Comparison of ENCODE assay signal across 9 mouse cellular contexts in genomic region chr8:11279296-11279826, GRCm38 (mm10). TPM values are rescaled to one million over a fixed set of nuclear protein-coding genes. Genes with fewer than 3 reads are reported as not detected.
DNase-seq lines count a peak whose midpoint lies in the region; ATAC-seq lines count a peak whose summit lies in the region.
"Had no signal": no experiment of that assay in that cellular context is flagged by ENCODE, and none has a peak within 500 bp of the region (broad histone marks: within the 10 kb centered on the region; RNA-seq: fewer than 3 reads in every experiment).

No protein-coding gene starts in this region.

- 0 out of 2 replicates have a peak overlapping the region, but pooled peaks have one; percentile 25 for H3K9ac ChIP-seq in heart, embryonic 14.5 days (ENCODE audit: low read length)
- H3K9ac ChIP-seq: neural tube, embryonic 12.5 days had no signal

- peak overlapping the region; percentile 51 to 81 for H3K27ac ChIP-seq in heart, embryonic 14.5 days (replicated peaks in 1 of 2; ENCODE audit: control insufficient read depth in 1 of 2, insufficient read depth in 1 of 2, low read depth in 2 of 2, low read length in 2 of 2)
- H3K27ac ChIP-seq: neural tube, embryonic 12.5 days had no signal

- H3K36me3 ChIP-seq in heart, embryonic 14.5 days (ENCODE audit: control insufficient read depth, insufficient read depth, low read length): peaks cover 12% of the 10 kb centered on the region; the same call in 1 of the 2 replicates
- H3K36me3 ChIP-seq: neural tube, embryonic 12.5 days had no signal

- 50% methylated on average over 20 of the region's 20 CpGs for WGBS in heart, embryonic 14.5 days

- H3K4me3 ChIP-seq in heart, embryonic 14.5 days (ENCODE audit: control insufficient read depth in 1 of 2, insufficient read depth in 1 of 2, low read depth in 1 of 2, low read length in 2 of 2): no peak overlapping the region
- H3K4me3 ChIP-seq: neural tube, embryonic 12.5 days had no signal

- H3K9me3 ChIP-seq in heart, embryonic 14.5 days (ENCODE audit: control insufficient read depth, low read length): 0 out of 2 replicates have a peak, but pooled peaks cover 4% of the 10 kb centered on the region
- H3K9me3 ChIP-seq: neural tube, embryonic 12.5 days had no signal

- peak overlapping the region; percentile 45 for H3K4me2 ChIP-seq in heart, embryonic 14.5 days (ENCODE audit: low read length)
- H3K4me2 ChIP-seq: neural tube, embryonic 12.5 days had no signal

- ATAC-seq in heart, embryonic 14.5 days (ENCODE audit: insufficient number of reproducible peaks, insufficient read depth, low FRiP score, low read depth): peak; percentile 39
- ATAC-seq in monocyte, adult 5-6 weeks (replicated peaks; ENCODE audit: insufficient number of reproducible peaks, low FRiP score, low TSS enrichment, poor library complexity, severe bottlenecking): no peak
- ATAC-seq in megakaryocyte, adult 5-6 weeks (ENCODE audit: poor library complexity, severe bottlenecking): no peak

- DNase-seq in Muller cell, postnatal 12 days (ENCODE audit: inconsistent ontology term): peak; percentile 79
- peak; percentile 51 for DNase-seq in embryo, embryonic 10 days (ENCODE audit: low spot score)
- DNase-seq in kidney, postnatal 36 days: peak; percentile 91 to 94
- peak; percentile 81 for DNase-seq in retina, postnatal 1 day
- DNase-seq in urinary bladder, postnatal 4 days (ENCODE audit: low spot score in 2 of 2): no peak

- peaks cover 53 to 81% of the 10 kb centered on the region in 2 experiments for H3K4me1 ChIP-seq in heart, embryonic 14.5 days (ENCODE audit: control insufficient read depth in 2 of 2, insufficient read depth in 2 of 2, low read length in 2 of 2)

- H3K27me3 ChIP-seq in heart, embryonic 14.5 days (ENCODE audit: control insufficient read depth, insufficient read depth, low read length): no peaks in the 10 kb centered on the region
- H3K27me3 ChIP-seq: neural tube, embryonic 12.5 days had no signal

RNA-seq across cellular contexts. Expression of gene Col4a2, which starts 33.2 kb away (rescaled TPM):
- polyA plus RNA-seq in heart, embryonic 14.5 days (2014; fragmentation: Nextera tagmentation; extraction: Ambion mirVana): 77.7 and 80.3 TPM in 2 replicates
- 1.7 to 5.2 TPM (median 3.4 TPM) in 3 replicates for total RNA-seq in monocyte, adult 5-6 weeks (2017)
- total RNA-seq in megakaryocyte, adult 5-6 weeks (2015): 0.02 and 0.07 TPM in 2 replicates
- total RNA-seq in megakaryocyte, adult 5-6 weeks (2017): 0.15 and 0.73 TPM in 2 replicates

RNA-seq across cellular contexts. Expression of gene Col4a1, which starts 33.3 kb away (rescaled TPM):
- 250 and 253 TPM in 2 replicates for polyA plus RNA-seq in heart, embryonic 14.5 days (2014; fragmentation: Nextera tagmentation; extraction: Ambion mirVana)
- total RNA-seq in monocyte, adult 5-6 weeks (2017): 1.5 to 5.7 TPM (median 2.8 TPM) in 3 replicates
- total RNA-seq in megakaryocyte, adult 5-6 weeks (2015): 0.30 and 1.3 TPM in 2 replicates
- 0.04 and 1.1 TPM in 2 replicates for total RNA-seq in megakaryocyte, adult 5-6 weeks (2017)

Comparison
In these comparisons a context has a peak if more than half of its experiments do, and no peak if none do; other contexts are left out.
1. DNase-seq: peak in Muller cell, postnatal 12 days (single experiment), embryo, embryonic 10 days (single experiment), kidney, postnatal 36 days (2 of 2) and retina, postnatal 1 day (single experiment); none in urinary bladder, postnatal 4 days (0 of 2).